Mouse (Mus musculus): ENCODE measurements around the gene Shisa5. TPM values are rescaled to one million over a fixed set of nuclear protein-coding genes. Genes with fewer than 3 reads are reported as not detected.

Gene Shisa5
- 52.4 and 52.7 TPM in 2 replicates for polyA plus RNA-seq (2015; fragmentation: Nextera tagmentation; extraction: Ambion mirVana)

DNA sequence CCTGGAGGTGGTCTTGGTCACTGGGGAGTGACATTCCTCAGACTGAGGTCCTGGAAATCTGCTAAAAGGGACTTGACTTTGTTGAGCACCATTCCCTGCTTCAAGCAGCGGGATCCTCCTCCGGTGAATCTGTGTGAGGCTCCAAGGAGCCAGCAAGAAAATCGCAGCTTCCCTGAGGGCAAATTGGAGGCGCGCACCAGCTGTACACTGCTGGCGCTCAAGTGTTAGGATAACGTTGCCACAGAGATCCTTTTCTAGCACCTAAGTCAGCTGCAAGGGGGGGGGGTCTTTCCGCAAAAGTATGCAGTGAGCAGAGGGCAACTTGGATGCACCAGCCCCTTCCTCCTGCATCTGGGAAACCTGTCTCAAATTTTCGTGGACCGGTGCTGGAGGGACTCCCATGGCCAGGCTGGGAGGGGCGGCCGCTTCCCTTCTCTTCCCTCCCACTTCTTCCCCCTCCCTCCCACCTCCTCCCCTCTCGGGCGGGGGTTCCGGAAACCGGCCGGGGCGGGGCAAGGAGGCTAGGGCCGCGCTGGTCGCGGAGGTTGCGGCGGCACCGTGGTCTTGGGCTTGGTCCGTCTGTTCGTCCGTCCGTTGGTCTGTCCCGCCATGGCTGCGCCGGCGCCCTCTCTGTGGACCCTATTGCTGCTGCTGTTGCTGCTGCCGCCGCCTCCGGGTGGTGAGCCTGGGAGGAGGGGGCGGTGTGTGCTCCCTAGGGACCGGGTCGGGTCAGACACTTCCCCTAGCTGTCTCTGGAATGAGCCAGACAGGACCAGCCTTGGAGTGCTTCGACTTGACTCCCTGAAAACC is at the start of gene Shisa5:
Gene Shisa5, plus strand, starts transcription at position 480 of the 810 bp plus-strand sequence.
- Histone ChIP-seq H3K4me3 (replicated peaks; ENCODE audit: low read length) (peak within 1 kb of the TSS; percentile 51), H3K27ac (ENCODE audit: low read length) (no peak within 1 kb of the TSS), H3K9ac (replicated peaks; ENCODE audit: low read depth, low read length) (peak within 1 kb of the TSS; percentile 63)

DNA sequence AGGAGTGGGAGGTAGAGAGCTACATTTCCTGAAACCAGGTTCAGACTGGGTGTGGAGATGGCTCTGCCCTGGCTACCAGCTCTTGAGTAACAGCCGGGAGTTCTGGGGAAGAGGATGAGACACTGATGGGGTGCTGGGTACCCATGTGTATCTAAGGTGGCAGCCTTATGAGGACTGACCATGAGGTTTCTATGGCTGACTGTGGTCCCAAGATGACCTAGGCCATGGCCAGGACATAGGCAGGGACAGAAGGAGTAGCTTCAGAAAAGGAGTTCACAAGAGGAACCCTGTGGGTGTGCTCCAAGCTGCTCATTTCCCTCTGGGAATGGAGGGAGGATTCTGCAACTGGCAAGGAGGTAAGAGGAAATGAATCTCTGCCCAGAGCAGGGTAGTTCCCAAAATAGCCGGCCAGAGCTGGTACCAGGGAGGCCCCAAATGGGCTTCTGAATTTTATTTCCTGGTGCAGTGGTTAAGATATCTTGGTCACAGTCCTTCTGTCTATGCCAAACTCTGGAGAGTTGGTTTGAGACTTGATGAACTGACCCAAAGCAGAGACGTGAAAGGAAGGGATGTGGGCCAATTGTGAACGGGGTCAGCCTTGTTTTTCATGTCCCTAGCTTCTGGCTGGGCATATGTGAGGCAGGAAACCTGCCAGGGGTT is 48.4 kb upstream of the Shisa5 start:
- no peaks in the 10 kb centered on the region for H3K9me3 ChIP-seq (ENCODE audit: control insufficient read depth, low read length)
- no peak overlapping the region for H3K4me3 ChIP-seq (replicated peaks; ENCODE audit: low read length)
- no peak overlapping the region for H3K4me2 ChIP-seq (ENCODE audit: low read length)
- WGBS: 76% methylated on average over 4 of the region's 4 CpGs
- ATAC-seq: no peak
- H3K27me3 ChIP-seq (replicated peaks; ENCODE audit: control insufficient read depth, insufficient read depth, low read length): no peaks in the 10 kb centered on the region
- H3K36me3 ChIP-seq (ENCODE audit: control insufficient read depth, insufficient read depth): no peaks in the 10 kb centered on the region
- H3K27ac ChIP-seq (ENCODE audit: low read length): no peak overlapping the region
- H3K9ac ChIP-seq (replicated peaks; ENCODE audit: low read depth, low read length): no peak overlapping the region
- peaks cover 13% of the 10 kb centered on the region for H3K4me1 ChIP-seq (replicated peaks; ENCODE audit: control insufficient read depth, insufficient read depth, low read length)

More for the DNA sequence above, at the start of gene Shisa5:
- Histone ChIP-seq H3K9me3 (ENCODE audit: control insufficient read depth, low read length) (no peaks in the 10 kb centered on the region), H3K4me1 (replicated peaks; ENCODE audit: control insufficient read depth, insufficient read depth, low read length) (peaks cover 12% of the 10 kb centered on the region), H3K27me3 (replicated peaks; ENCODE audit: control insufficient read depth, insufficient read depth, low read length) (no peaks in the 10 kb centered on the region), H3K4me2 (ENCODE audit: low read length) (peak within 1 kb of the TSS; percentile 81), H3K36me3 (ENCODE audit: control insufficient read depth, insufficient read depth) (no peaks in the 10 kb centered on the region)
- under 1% methylated on average over 40 of the region's 40 CpGs for WGBS
- peak; percentile 74 for ATAC-seq

DNA sequence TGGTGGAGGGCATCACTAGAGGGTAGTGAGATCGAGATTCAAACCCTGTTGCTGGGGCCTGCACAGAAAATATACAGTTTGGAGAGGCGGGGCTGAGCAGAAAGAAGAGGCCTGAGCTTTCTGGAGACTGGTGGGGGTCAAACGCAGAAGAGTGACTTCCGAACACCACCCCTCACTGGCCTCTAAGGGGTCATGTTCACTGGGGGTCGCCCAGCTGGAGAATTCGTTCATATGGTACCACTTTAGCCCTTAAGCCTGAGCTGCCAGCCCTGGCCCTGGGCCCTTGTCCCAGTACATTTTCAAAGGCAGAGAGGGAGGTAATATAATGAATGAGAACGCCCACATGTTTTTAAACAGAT is 47.9 kb upstream of the Shisa5 start:
- Histone ChIP-seq H3K27me3 (replicated peaks; ENCODE audit: control insufficient read depth, insufficient read depth, low read length) (no peaks in the 10 kb centered on the region), H3K36me3 (ENCODE audit: control insufficient read depth, insufficient read depth) (no peaks in the 10 kb centered on the region), H3K4me3 (replicated peaks; ENCODE audit: low read length) (no peak overlapping the region), H3K4me2 (ENCODE audit: low read length) (no peak overlapping the region), H3K9ac (replicated peaks; ENCODE audit: low read depth, low read length) (no peak overlapping the region), H3K27ac (ENCODE audit: low read length) (no peak overlapping the region), H3K9me3 (ENCODE audit: control insufficient read depth, low read length) (no peaks in the 10 kb centered on the region), H3K4me1 (replicated peaks; ENCODE audit: control insufficient read depth, insufficient read depth, low read length) (peaks cover 13% of the 10 kb centered on the region)
- WGBS: 57% methylated on average over 7 of the region's 7 CpGs
- no peak for ATAC-seq

DNA sequence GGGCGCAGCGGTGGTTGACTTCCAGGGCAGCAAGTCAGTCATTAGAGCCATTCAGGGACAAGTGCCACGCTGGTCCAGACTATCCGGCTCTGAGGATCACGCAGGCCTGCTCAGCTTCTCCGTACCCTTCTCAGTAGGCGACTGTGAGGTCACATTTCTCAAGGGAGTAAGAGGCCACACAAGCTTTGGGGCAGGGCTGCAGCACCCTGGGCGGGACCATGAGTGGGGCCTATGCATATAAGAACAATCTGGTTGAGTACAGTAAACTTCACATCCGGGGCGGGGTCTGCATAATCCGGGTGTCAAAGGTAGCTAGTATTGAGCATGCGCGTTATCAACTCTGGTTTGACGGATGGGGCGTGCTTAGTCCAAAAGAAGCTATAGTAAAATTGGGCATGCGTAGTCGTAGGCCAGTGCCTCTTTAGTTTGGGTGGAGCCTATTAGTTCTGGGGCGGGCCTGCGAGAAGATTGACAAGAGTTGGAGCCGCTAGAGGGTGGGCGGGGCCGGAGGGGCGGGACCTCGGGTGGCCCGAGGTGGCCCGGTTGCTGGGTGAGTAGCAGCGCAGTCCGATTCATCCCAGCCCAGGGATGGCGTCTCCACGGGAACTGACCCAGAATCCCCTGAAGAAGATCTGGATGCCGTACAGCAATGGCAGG is 46.8 kb upstream of the Shisa5 start, which contains the start of gene Pfkfb4:
Gene Pfkfb4, plus strand, starts transcription at position 351 of the 657 bp plus-strand sequence.
- H3K36me3 ChIP-seq (ENCODE audit: control insufficient read depth, insufficient read depth): no peaks in the 10 kb centered on the region
- ATAC-seq: peak; percentile 96
- WGBS: 2% methylated on average over 31 of the region's 31 CpGs

DNA sequence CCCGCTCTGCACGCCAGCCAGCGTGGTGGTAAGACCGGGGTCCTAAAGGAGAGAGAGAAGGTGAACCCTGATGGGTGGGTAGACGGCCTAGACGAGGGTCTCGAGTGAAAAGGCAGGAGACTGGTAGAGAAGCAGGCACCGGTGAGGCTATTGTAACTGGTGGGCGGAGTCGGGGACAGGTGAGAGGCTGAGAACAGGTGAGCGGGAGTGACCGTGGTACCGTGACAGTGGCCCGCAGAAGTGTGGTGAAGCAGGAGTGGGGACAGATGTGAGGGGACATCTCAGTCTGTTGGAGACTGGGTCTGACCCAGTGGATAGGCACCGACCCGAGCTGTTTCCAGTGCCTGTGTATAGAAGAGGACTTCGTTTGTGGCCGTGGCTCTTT is 46.3 kb upstream of the Shisa5 start:
- WGBS: 8% methylated on average over 18 of the region's 18 CpGs
- no peaks in the 10 kb centered on the region for H3K9me3 ChIP-seq (ENCODE audit: control insufficient read depth, low read length)
- peak overlapping the region; percentile 62 for H3K4me3 ChIP-seq (replicated peaks; ENCODE audit: low read length)
- ATAC-seq: no peak; the same call in 1 of the 2 replicates
- no peaks in the 10 kb centered on the region for H3K36me3 ChIP-seq (ENCODE audit: control insufficient read depth, insufficient read depth)
- peak overlapping the region; percentile 68 for H3K9ac ChIP-seq (replicated peaks; ENCODE audit: low read depth, low read length)
- peaks cover 13% of the 10 kb centered on the region for H3K4me1 ChIP-seq (replicated peaks; ENCODE audit: control insufficient read depth, insufficient read depth, low read length)
- peak overlapping the region; percentile 75 for H3K4me2 ChIP-seq (ENCODE audit: low read length)
- H3K27me3 ChIP-seq (replicated peaks; ENCODE audit: control insufficient read depth, insufficient read depth, low read length): no peaks in the 10 kb centered on the region
- H3K27ac ChIP-seq (ENCODE audit: low read length): peak overlapping the region; percentile 30; the same call in 1 of the 2 replicates

More for the DNA sequence above, 46.8 kb upstream of the Shisa5 start, which contains the start of gene Pfkfb4:
- H3K4me3 ChIP-seq (replicated peaks; ENCODE audit: low read length): peak within 1 kb of the TSS; percentile 62
- H3K4me1 ChIP-seq (replicated peaks; ENCODE audit: control insufficient read depth, insufficient read depth, low read length): peaks cover 13% of the 10 kb centered on the region
- no peaks in the 10 kb centered on the region for H3K9me3 ChIP-seq (ENCODE audit: control insufficient read depth, low read length)
- H3K9ac ChIP-seq (replicated peaks; ENCODE audit: low read depth, low read length): peak within 1 kb of the TSS; percentile 68
- peak within 1 kb of the TSS; percentile 75 for H3K4me2 ChIP-seq (ENCODE audit: low read length)
- H3K27me3 ChIP-seq (replicated peaks; ENCODE audit: control insufficient read depth, insufficient read depth, low read length): no peaks in the 10 kb centered on the region
- peak within 1 kb of the TSS; percentile 68 for H3K27ac ChIP-seq (ENCODE audit: low read length)

DNA sequence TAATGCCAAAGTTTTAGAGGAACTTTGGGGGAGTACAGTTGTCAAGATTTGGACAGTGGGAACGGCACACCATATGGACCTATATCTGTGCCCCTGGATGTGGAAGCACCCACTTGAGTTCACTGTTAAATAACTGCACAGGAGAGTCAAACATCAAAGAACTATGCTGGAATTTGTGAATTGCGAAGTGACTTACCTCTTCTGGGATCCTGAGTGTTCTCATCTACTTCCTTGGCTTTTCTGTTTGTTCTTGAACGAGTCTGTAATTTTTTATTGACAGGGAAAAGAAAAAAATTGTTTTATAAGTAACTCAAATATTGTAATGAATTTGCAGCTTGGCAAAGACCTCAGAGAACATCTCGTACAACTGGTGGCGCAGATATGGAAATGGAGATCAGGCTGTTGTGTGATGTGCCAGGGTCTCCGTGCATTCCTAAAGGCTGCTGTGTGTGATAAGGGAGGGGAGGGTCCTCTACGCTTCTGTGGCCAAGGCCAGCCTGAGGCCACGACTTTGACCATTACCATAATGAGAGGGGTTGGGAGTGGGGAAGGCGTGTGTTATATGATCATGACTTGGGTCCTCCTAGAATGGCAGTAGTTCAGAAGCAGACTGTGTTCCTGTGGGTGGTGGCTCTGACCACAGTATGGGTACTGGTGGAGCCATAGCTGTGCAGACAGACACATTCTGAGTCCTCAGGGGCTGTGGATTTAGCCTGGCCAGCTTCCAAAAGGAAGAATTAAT is 45.6 kb upstream of the Shisa5 start:
- Histone ChIP-seq H3K4me1 (replicated peaks; ENCODE audit: control insufficient read depth, insufficient read depth, low read length) (peaks cover 13% of the 10 kb centered on the region), H3K27me3 (replicated peaks; ENCODE audit: control insufficient read depth, insufficient read depth, low read length) (no peaks in the 10 kb centered on the region), H3K4me3 (replicated peaks; ENCODE audit: low read length) (peak overlapping the region; percentile 62), H3K9me3 (ENCODE audit: control insufficient read depth, low read length) (no peaks in the 10 kb centered on the region), H3K4me2 (ENCODE audit: low read length) (peak overlapping the region; percentile 75), H3K36me3 (ENCODE audit: control insufficient read depth, insufficient read depth) (no peaks in the 10 kb centered on the region), H3K27ac (ENCODE audit: low read length) (no peak overlapping the region), H3K9ac (replicated peaks; ENCODE audit: low read depth, low read length) (no peak overlapping the region)
- ATAC-seq: no peak
- 86% methylated on average over 9 of the region's 9 CpGs for WGBS

DNA sequence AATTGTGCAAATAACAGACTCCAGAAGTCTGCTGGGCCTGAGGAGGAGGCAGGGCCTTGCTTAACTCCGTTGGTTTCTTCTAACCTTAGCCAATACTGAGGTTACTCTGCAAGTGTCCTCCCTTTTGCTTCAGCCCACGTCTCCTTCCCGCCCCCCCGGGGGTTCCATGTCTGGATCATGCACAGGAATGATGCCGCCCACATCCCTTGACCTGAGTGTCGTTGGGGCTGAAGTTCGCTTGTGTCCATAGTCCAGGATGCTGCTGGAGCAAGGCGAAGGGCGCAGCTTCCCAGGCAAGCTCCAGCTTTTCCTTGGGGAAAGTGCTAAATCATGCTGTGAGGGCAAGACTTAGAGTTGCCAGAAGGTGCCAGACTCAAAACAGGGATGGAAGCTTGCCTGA is 42.0 kb upstream of the Shisa5 start:
- H3K27ac ChIP-seq (ENCODE audit: low read length): no peak overlapping the region
- H3K27me3 ChIP-seq (replicated peaks; ENCODE audit: control insufficient read depth, insufficient read depth, low read length): no peaks in the 10 kb centered on the region
- no peak for ATAC-seq
- peaks cover 11% of the 10 kb centered on the region for H3K4me1 ChIP-seq (replicated peaks; ENCODE audit: control insufficient read depth, insufficient read depth, low read length)
- WGBS: 84% methylated on average over 9 of the region's 9 CpGs
- no peaks in the 10 kb centered on the region for H3K9me3 ChIP-seq (ENCODE audit: control insufficient read depth, low read length)
- no peak overlapping the region for H3K4me2 ChIP-seq (ENCODE audit: low read length)
- H3K4me3 ChIP-seq (replicated peaks; ENCODE audit: low read length): no peak overlapping the region
- H3K9ac ChIP-seq (replicated peaks; ENCODE audit: low read depth, low read length): no peak overlapping the region
- no peaks in the 10 kb centered on the region for H3K36me3 ChIP-seq (ENCODE audit: control insufficient read depth, insufficient read depth)

DNA sequence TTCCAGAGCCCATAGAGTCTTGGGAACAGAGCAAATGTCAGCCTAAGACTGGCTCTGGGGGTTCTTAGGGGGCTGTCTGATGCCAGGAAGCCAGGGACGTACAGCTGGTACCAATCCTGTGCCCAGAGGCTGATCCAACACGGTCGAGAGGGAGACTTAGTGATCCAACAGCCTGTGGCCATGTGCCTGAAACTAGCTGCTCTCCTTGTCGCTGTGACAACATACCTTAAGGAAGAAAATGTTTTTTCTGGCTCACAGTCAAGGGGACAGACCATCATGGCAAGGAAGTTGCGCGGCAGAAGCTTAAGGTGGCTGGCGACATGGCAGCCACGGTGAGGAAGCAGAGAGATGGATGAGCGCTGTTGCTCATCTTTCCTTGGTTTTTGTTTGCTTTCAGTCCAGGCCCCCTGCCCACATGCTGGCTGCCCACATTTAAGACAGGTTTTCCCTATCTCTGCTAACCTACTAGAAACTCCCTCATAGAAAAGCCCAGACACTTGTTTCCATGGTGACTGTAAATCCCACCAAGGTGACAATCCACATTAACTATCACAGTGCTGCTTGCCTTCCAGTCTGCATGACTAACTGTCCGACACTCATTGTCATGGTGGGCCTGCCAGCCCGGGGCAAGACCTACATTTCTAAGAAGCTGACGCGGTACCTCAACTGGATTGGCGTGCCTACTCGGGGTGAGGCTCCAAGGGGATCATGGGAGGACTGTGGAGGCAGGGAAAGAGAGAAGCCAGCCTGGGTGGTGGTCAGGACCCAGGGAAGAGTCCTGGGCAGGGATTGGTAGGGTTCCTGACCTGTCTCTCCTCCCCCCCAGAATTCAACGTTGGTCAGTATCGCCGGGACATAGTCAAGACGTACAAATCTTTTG is 39.8 kb upstream of the Shisa5 start:
- H3K9me3 ChIP-seq (ENCODE audit: control insufficient read depth, low read length): no peaks in the 10 kb centered on the region
- 74% methylated on average over 19 of the region's 19 CpGs for WGBS
- no peak overlapping the region for H3K4me3 ChIP-seq (replicated peaks; ENCODE audit: low read length)
- H3K27ac ChIP-seq (ENCODE audit: low read length): no peak overlapping the region
- ATAC-seq: no peak
- no peak overlapping the region for H3K9ac ChIP-seq (replicated peaks; ENCODE audit: low read depth, low read length)
- H3K27me3 ChIP-seq (replicated peaks; ENCODE audit: control insufficient read depth, insufficient read depth, low read length): no peaks in the 10 kb centered on the region
- peaks cover 5% of the 10 kb centered on the region for H3K4me1 ChIP-seq (replicated peaks; ENCODE audit: control insufficient read depth, insufficient read depth, low read length)
- no peak overlapping the region for H3K4me2 ChIP-seq (ENCODE audit: low read length)
- H3K36me3 ChIP-seq (ENCODE audit: control insufficient read depth, insufficient read depth): no peaks in the 10 kb centered on the region

Measured in forebrain, embryonic 16.5 days (tissue).